Mouse (Mus musculus): ENCODE data around the gene Irf1. TPM values are rescaled to one million over a fixed set of nuclear protein-coding genes. Genes with fewer than 3 reads are reported as not detected.

Gene Irf1
- total and polyA plus RNA-seq, 2 experiments from 2014 or later = 3.2 to 3.7 TPM

- no peak for DNase-seq
- no peak overlapping the region for H3K9ac ChIP-seq
- no peak overlapping the region for H3K4me3 ChIP-seq (ENCODE audit: low read depth, low read length)
- H3K36me3 ChIP-seq (ENCODE audit: insufficient read depth) = no peaks in the 10 kb centered on the region
- WGBS = 89% methylated on average over 4 of the region's 4 CpGs
- H3K27ac ChIP-seq (ENCODE audit: low read depth, low read length) = no peak overlapping the region
- H3K9me3 ChIP-seq (ENCODE audit: low read length) = no peaks in the 10 kb centered on the region
- H3K4me2 ChIP-seq (ENCODE audit: low read depth) = no peak overlapping the region
- no peaks in the 10 kb centered on the region for H3K4me1 ChIP-seq (ENCODE audit: insufficient read depth)
- H3K27me3 ChIP-seq (ENCODE audit: insufficient read depth, low read length) = no peaks in the 10 kb centered on the region
- no peak for TF ChIP-seq CTCF (IDR thresholded peaks at IDR 0.05; ENCODE audit: low read depth)
- ATAC-seq = no peak
These were observed 11.5 kb downstream of the Irf1 start for GRCm38 (mm10) chr11:53781201-53781775.

- 93% methylated on average over 7 of the region's 7 CpGs for WGBS
- H3K27ac ChIP-seq (ENCODE audit: low read depth, low read length) = no peak overlapping the region
- TF ChIP-seq CTCF (IDR thresholded peaks at IDR 0.05; ENCODE audit: low read depth) = no peak
- DNase-seq (no peak), ATAC-seq (no peak)
- H3K4me2 ChIP-seq (ENCODE audit: low read depth) = no peak overlapping the region
- no peaks in the 10 kb centered on the region for H3K36me3 ChIP-seq (ENCODE audit: insufficient read depth)
- no peaks in the 10 kb centered on the region for H3K9me3 ChIP-seq (ENCODE audit: low read length)
- H3K4me3 ChIP-seq (ENCODE audit: low read depth, low read length) = no peak overlapping the region
- no peaks in the 10 kb centered on the region for H3K27me3 ChIP-seq (ENCODE audit: insufficient read depth, low read length)
- no peak overlapping the region for H3K9ac ChIP-seq
- H3K4me1 ChIP-seq (ENCODE audit: insufficient read depth) = no peaks in the 10 kb centered on the region
These were observed 12.2 kb downstream of the Irf1 start for GRCm38 (mm10) chr11:53781964-53782363.

- Histone ChIP-seq H3K4me3 (ENCODE audit: low read depth, low read length) (no peak overlapping the region), H3K4me1 (ENCODE audit: insufficient read depth) (no peaks in the 10 kb centered on the region), H3K27ac (ENCODE audit: low read depth, low read length) (no peak overlapping the region), H3K27me3 (ENCODE audit: insufficient read depth, low read length) (no peaks in the 10 kb centered on the region), H3K9ac (no peak overlapping the region), H3K36me3 (ENCODE audit: insufficient read depth) (no peaks in the 10 kb centered on the region), H3K4me2 (ENCODE audit: low read depth) (no peak overlapping the region), H3K9me3 (ENCODE audit: low read length) (no peaks in the 10 kb centered on the region)
- 89% methylated on average over 9 of the region's 9 CpGs for WGBS
- DNase-seq = no peak
- no peak for TF ChIP-seq CTCF (IDR thresholded peaks at IDR 0.05; ENCODE audit: low read depth)
- ATAC-seq = no peak
These were observed 13.5 kb downstream of the Irf1 start for GRCm38 (mm10) chr11:53783288-53783687.

- ATAC-seq (no peak), DNase-seq (no peak)
- Histone ChIP-seq H3K4me1 (ENCODE audit: insufficient read depth) (no peaks in the 10 kb centered on the region), H3K27ac (ENCODE audit: low read depth, low read length) (no peak overlapping the region), H3K36me3 (ENCODE audit: insufficient read depth) (no peaks in the 10 kb centered on the region), H3K4me2 (ENCODE audit: low read depth) (no peak overlapping the region), H3K4me3 (ENCODE audit: low read depth, low read length) (no peak overlapping the region), H3K9ac (no peak overlapping the region), H3K27me3 (ENCODE audit: insufficient read depth, low read length) (no peaks in the 10 kb centered on the region), H3K9me3 (ENCODE audit: low read length) (no peaks in the 10 kb centered on the region)
- 88% methylated on average over 3 of the region's 3 CpGs for WGBS
- no peak for TF ChIP-seq CTCF (IDR thresholded peaks at IDR 0.05; ENCODE audit: low read depth)
These were observed 15.6 kb downstream of the Irf1 start for GRCm38 (mm10) chr11:53785311-53785936.

- DNase-seq (no peak), ATAC-seq (no peak)
- no peaks in the 10 kb centered on the region for H3K36me3 ChIP-seq (ENCODE audit: insufficient read depth)
- 84% methylated on average over 13 of the region's 13 CpGs for WGBS
- H3K27ac ChIP-seq (ENCODE audit: low read depth, low read length) = no peak overlapping the region
- no peak overlapping the region for H3K4me2 ChIP-seq (ENCODE audit: low read depth)
- no peaks in the 10 kb centered on the region for H3K27me3 ChIP-seq (ENCODE audit: insufficient read depth, low read length)
- no peak for TF ChIP-seq CTCF (IDR thresholded peaks at IDR 0.05; ENCODE audit: low read depth)
- H3K9me3 ChIP-seq (ENCODE audit: low read length) = no peaks in the 10 kb centered on the region
- no peak overlapping the region for H3K4me3 ChIP-seq (ENCODE audit: low read depth, low read length)
- no peak overlapping the region for H3K9ac ChIP-seq
- H3K4me1 ChIP-seq (ENCODE audit: insufficient read depth) = no peaks in the 10 kb centered on the region
These were observed 16.5 kb downstream of the Irf1 start for GRCm38 (mm10) chr11:53786058-53787031.

- DNase-seq (no peak), ATAC-seq (no peak)
- H3K9me3 ChIP-seq (ENCODE audit: low read length) = no peaks in the 10 kb centered on the region
- H3K27me3 ChIP-seq (ENCODE audit: insufficient read depth, low read length) = no peaks in the 10 kb centered on the region
- no peak overlapping the region for H3K4me3 ChIP-seq (ENCODE audit: low read depth, low read length)
- H3K27ac ChIP-seq (ENCODE audit: low read depth, low read length) = no peak overlapping the region
- H3K9ac ChIP-seq = no peak overlapping the region
- H3K4me2 ChIP-seq (ENCODE audit: low read depth) = no peak overlapping the region
- H3K4me1 ChIP-seq (ENCODE audit: insufficient read depth) = no peaks in the 10 kb centered on the region
- no peak for TF ChIP-seq CTCF (IDR thresholded peaks at IDR 0.05; ENCODE audit: low read depth)
- H3K36me3 ChIP-seq (ENCODE audit: insufficient read depth) = no peaks in the 10 kb centered on the region
- 77% methylated on average over 8 of the region's 8 CpGs for WGBS
These were observed 18.4 kb downstream of the Irf1 start for GRCm38 (mm10) chr11:53788196-53788595.

GRCm38 (mm10) chr11:53789277-53789676 lies 19.5 kb downstream of the Irf1 start:
- Histone ChIP-seq H3K9ac (no peak overlapping the region), H3K36me3 (ENCODE audit: insufficient read depth) (no peaks in the 10 kb centered on the region), H3K27me3 (ENCODE audit: insufficient read depth, low read length) (no peaks in the 10 kb centered on the region), H3K27ac (ENCODE audit: low read depth, low read length) (no peak overlapping the region), H3K4me2 (ENCODE audit: low read depth) (no peak overlapping the region), H3K4me3 (ENCODE audit: low read depth, low read length) (no peak overlapping the region), H3K4me1 (ENCODE audit: insufficient read depth) (no peaks in the 10 kb centered on the region), H3K9me3 (ENCODE audit: low read length) (no peaks in the 10 kb centered on the region)
- ATAC-seq (no peak), DNase-seq (no peak)
- 64% methylated on average over 3 of the region's 3 CpGs for WGBS
- TF ChIP-seq CTCF (IDR thresholded peaks at IDR 0.05; ENCODE audit: low read depth) = no peak

All from forebrain, postnatal 0 days (tissue).